Mouse (Mus musculus) gastrocnemius, postnatal 4 days (tissue): ENCODE measurements around the gene Pick1. TPM values are rescaled to one million over a fixed set of nuclear protein-coding genes. Genes with fewer than 3 reads are reported as not detected.
"Not testable (repeated sequence)": the region's sequence is repeated elsewhere in the genome, so short reads cannot be mapped to it uniquely, and the experiment has no call there.

ENCODE experiments used
- DNase-seq, 2 experiments: peaks; one replicate each; pipeline ENCODE4 v3.0.0; 2021 to 2022; ENCODE audit warnings: low spot score in 2 of 2, mixed read lengths in 2 of 2
- total RNA-seq, 2 experiments: library from RNA; stranded (reverse); gene quantifications; 2 replicates each; pipeline ENCODE4 v1.2.3; 2021

The Pick1 gene
- total RNA-seq, 2 experiments from 2014 or later, result 21.9 to 24.2 TPM

- DNase-seq, result no peak
Observed at GRCm38 (mm10) chr15:79223641-79224040, 5.3 kb upstream of the Pick1 start.

GRCm38 (mm10) chr15:79224685-79225084, 4.3 kb upstream of the Pick1 start:
- peak; percentile 76 to 81 for DNase-seq

- not testable (repeated sequence) for DNase-seq
Observed at GRCm38 (mm10) chr15:79225780-79226179, 3.2 kb upstream of the Pick1 start.

- no peak for DNase-seq
Observed at GRCm38 (mm10) chr15:79235268-79235667, 6.3 kb downstream of the Pick1 start.

- no peak for DNase-seq
Observed at GRCm38 (mm10) chr15:79238036-79238435, 9.1 kb downstream of the Pick1 start.

GRCm38 (mm10) chr15:79242574-79243233, 13.7 kb downstream of the Pick1 start:
- no peak for DNase-seq

GRCm38 (mm10) chr15:79243234-79244042, 14.5 kb downstream of the Pick1 start:
- DNase-seq, result peak; percentile 90 to 95

- no peak for DNase-seq
Observed at GRCm38 (mm10) chr15:79244071-79244893, 15.3 kb downstream of the Pick1 start.

GRCm38 (mm10) chr15:79245321-79245720, 16.3 kb downstream of the Pick1 start:
- DNase-seq, result no peak

- no peak for DNase-seq
Observed at GRCm38 (mm10) chr15:79250236-79250635, 21.3 kb downstream of the Pick1 start.

GRCm38 (mm10) chr15:79251168-79251567, 22.2 kb downstream of the Pick1 start:
- DNase-seq, result no peak

GRCm38 (mm10) chr15:79251781-79252491, 23.0 kb downstream of the Pick1 start:
- no peak for DNase-seq

- no peak for DNase-seq
Observed at GRCm38 (mm10) chr15:79252580-79252979, 23.6 kb downstream of the Pick1 start.

- no peak for DNase-seq
Observed at GRCm38 (mm10) chr15:79254661-79255060, 25.7 kb downstream of the Pick1 start, which contains the start of gene Slc16a8. TSS of gene Slc16a8 (minus strand) at chr15:79254761.

- no peak for DNase-seq
Observed at GRCm38 (mm10) chr15:79258521-79258920, 29.5 kb downstream of the Pick1 start.

- no peak for DNase-seq
Observed at GRCm38 (mm10) chr15:79261095-79261725, 32.2 kb downstream of the Pick1 start.

GRCm38 (mm10) chr15:79261757-79262156, 32.8 kb downstream of the Pick1 start:
- DNase-seq, result no peak

GRCm38 (mm10) chr15:79262375-79262774, 33.4 kb downstream of the Pick1 start:
- no peak for DNase-seq

GRCm38 (mm10) chr15:79262786-79263309, 33.9 kb downstream of the Pick1 start:
- no peak for DNase-seq

- DNase-seq, result no peak
Observed at GRCm38 (mm10) chr15:79263726-79264125, 34.8 kb downstream of the Pick1 start.
